Mouse (Mus musculus): ENCODE measurements at regions not wholly inside any gene's neighbourhood (a gene's known extent, or its start where the extent isn't known, plus 50 kb on each side); places are given as distances from the start of the nearest gene placed in this dataset.

GRCm38 (mm10) chr14:98626476-98626875 is 367.6 kb downstream of the Rpl36a-ps1 start:
- no peak for TF ChIP-seq CTCF (IDR thresholded peaks at IDR 0.05)
- no peak for TF ChIP-seq EP300 (IDR thresholded peaks at IDR 0.05)

Measured in lung, postnatal 0 days (tissue).